Mouse (Mus musculus): ENCODE measurements around the gene Nkain1. TPM values are rescaled to one million over a fixed set of nuclear protein-coding genes. Genes with fewer than 3 reads are reported as not detected.
A peak's percentile ranks its signal among the peaks of the same experiment; 100 is the strongest.

The Nkain1 gene
- polyA plus RNA-seq, 1 experiment from 2014 or later: 8.8 TPM

DNA sequence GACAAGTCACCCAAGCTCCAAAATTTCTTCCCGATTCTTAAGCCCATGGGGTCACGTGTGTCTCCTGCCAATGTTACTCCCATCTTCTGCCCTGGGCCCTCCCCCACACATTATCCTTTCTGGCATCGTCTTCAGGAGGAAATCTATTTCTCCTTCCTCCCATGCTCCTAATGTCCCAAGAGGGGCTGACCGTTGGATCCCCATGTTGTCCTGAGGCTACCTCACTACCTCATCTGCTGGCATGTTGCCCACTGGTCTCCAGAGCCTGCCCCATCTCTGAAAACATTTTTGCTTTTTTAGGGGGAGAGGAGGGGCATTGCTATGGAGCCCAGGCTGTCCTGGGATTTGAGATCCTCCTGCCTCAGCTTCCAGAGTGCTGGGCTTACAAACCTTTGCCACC, 30.9 kb downstream of the Nkain1 start:
- ATAC-seq (ENCODE audit: insufficient number of reproducible peaks, low FRiP score, low TSS enrichment, low read depth): no peak
- H3K9ac ChIP-seq (ENCODE audit: low read length): no peak overlapping the region
- WGBS: 92% methylated on average over 4 of the region's 4 CpGs
- H3K9me3 ChIP-seq (ENCODE audit: control insufficient read depth, low read length): no peaks in the 10 kb centered on the region
- H3K4me2 ChIP-seq (ENCODE audit: low read depth, severe bottlenecking): no peak overlapping the region
- H3K4me3 ChIP-seq (ENCODE audit: low read depth, low read length): no peak overlapping the region
- no peaks in the 10 kb centered on the region for H3K36me3 ChIP-seq (ENCODE audit: control insufficient read depth, insufficient read depth, low read length)
- H3K27ac ChIP-seq (replicated peaks; ENCODE audit: low read depth, low read length): no peak overlapping the region
- no peaks in the 10 kb centered on the region for H3K27me3 ChIP-seq (ENCODE audit: control insufficient read depth, insufficient read depth, low read length)
- no peak for DNase-seq (ENCODE audit: low spot score)
- peaks cover 8% of the 10 kb centered on the region for H3K4me1 ChIP-seq (ENCODE audit: control insufficient read depth, insufficient read depth, low read length)

DNA sequence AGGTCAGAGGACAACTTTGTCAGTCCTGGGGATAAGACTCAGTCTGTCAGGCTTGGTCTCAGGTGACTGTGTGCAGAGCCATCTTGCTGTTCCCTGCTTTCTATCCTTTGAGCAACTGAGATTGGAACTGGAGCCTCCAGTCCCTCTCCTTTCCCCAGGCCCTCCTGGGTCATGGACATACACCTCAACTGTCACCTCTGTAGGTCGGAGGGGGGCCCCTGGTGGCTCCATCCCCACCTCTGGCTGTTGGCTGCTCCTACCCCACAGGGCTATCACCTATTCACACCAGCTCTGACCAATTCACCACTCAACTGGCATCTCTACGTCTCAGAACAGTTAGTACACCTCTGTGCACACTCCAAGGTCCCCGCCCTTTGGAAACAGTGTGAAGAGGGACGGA, 33.1 kb downstream of the Nkain1 start:
- Histone ChIP-seq H3K27ac (replicated peaks; ENCODE audit: low read depth, low read length) (no peak overlapping the region), H3K9me3 (ENCODE audit: control insufficient read depth, low read length) (no peaks in the 10 kb centered on the region; the same call in 1 of the 2 replicates), H3K9ac (ENCODE audit: low read length) (no peak overlapping the region), H3K4me1 (ENCODE audit: control insufficient read depth, insufficient read depth, low read length) (no peaks in the 10 kb centered on the region), H3K36me3 (ENCODE audit: control insufficient read depth, insufficient read depth, low read length) (no peaks in the 10 kb centered on the region), H3K4me3 (ENCODE audit: low read depth, low read length) (no peak overlapping the region), H3K4me2 (ENCODE audit: low read depth, severe bottlenecking) (no peak overlapping the region), H3K27me3 (ENCODE audit: control insufficient read depth, insufficient read depth, low read length) (no peaks in the 10 kb centered on the region)
- WGBS: 87% methylated on average over 4 of the region's 4 CpGs
- no peak for ATAC-seq (ENCODE audit: insufficient number of reproducible peaks, low FRiP score, low TSS enrichment, low read depth)
- DNase-seq (ENCODE audit: low spot score): no peak

- H3K4me2 ChIP-seq (ENCODE audit: low read depth, severe bottlenecking): no peak overlapping the region
- no peaks in the 10 kb centered on the region for H3K36me3 ChIP-seq (ENCODE audit: control insufficient read depth, insufficient read depth, low read length)
- H3K9ac ChIP-seq (ENCODE audit: low read length): no peak overlapping the region
- H3K9me3 ChIP-seq (ENCODE audit: control insufficient read depth, low read length): no peaks in the 10 kb centered on the region; the same call in 1 of the 2 replicates
- no peak overlapping the region for H3K27ac ChIP-seq (replicated peaks; ENCODE audit: low read depth, low read length)
- 87% methylated on average over 7 of the region's 7 CpGs for WGBS
- ATAC-seq (ENCODE audit: insufficient number of reproducible peaks, low FRiP score, low TSS enrichment, low read depth) (no peak), DNase-seq (ENCODE audit: low spot score) (no peak)
- H3K4me3 ChIP-seq (ENCODE audit: low read depth, low read length): no peak overlapping the region
- H3K27me3 ChIP-seq (ENCODE audit: control insufficient read depth, insufficient read depth, low read length): no peaks in the 10 kb centered on the region
- no peaks in the 10 kb centered on the region for H3K4me1 ChIP-seq (ENCODE audit: control insufficient read depth, insufficient read depth, low read length)
These were observed 34.3 kb downstream of the Nkain1 start for GRCm38 (mm10) chr4:130539706-130540105.

GRCm38 (mm10) chr4:130539053-130539452, 34.9 kb downstream of the Nkain1 start:
- Histone ChIP-seq H3K4me2 (ENCODE audit: low read depth, severe bottlenecking) (no peak overlapping the region), H3K36me3 (ENCODE audit: control insufficient read depth, insufficient read depth, low read length) (no peaks in the 10 kb centered on the region), H3K4me1 (ENCODE audit: control insufficient read depth, insufficient read depth, low read length) (no peaks in the 10 kb centered on the region), H3K4me3 (ENCODE audit: low read depth, low read length) (no peak overlapping the region), H3K9ac (ENCODE audit: low read length) (no peak overlapping the region), H3K27ac (replicated peaks; ENCODE audit: low read depth, low read length) (no peak overlapping the region), H3K9me3 (ENCODE audit: control insufficient read depth, low read length) (no peaks in the 10 kb centered on the region; the same call in 1 of the 2 replicates), H3K27me3 (ENCODE audit: control insufficient read depth, insufficient read depth, low read length) (no peaks in the 10 kb centered on the region)
- ATAC-seq (ENCODE audit: insufficient number of reproducible peaks, low FRiP score, low TSS enrichment, low read depth) (no peak), DNase-seq (ENCODE audit: low spot score) (no peak)
- WGBS: 83% methylated on average over 8 of the region's 8 CpGs

DNA sequence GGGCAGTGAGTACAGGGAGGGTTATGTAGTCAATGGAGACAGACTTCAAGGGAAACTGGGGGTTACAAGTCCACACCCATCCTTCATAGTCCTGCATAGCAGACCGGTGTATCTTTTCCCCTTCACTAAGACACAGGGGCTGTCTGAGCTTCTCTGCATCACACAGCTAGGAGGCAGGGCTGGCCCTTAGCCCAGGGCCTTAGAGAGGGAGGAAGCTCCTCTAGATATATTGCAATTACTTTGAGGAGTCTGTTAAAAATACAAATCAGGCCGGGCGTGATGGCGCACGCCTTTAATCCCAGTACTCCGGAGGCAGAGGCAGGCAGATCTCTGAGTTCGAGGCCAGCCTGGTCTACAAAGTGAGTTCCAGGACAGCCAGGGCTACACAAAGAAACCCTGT, 36.6 kb downstream of the Nkain1 start:
- no peaks in the 10 kb centered on the region for H3K36me3 ChIP-seq (ENCODE audit: control insufficient read depth, insufficient read depth, low read length)
- over 99% methylated on average over 7 of the region's 7 CpGs for WGBS
- no peak for DNase-seq (ENCODE audit: low spot score)

GRCm38 (mm10) chr4:130535789-130536188, 38.2 kb downstream of the Nkain1 start:
- 45% methylated on average over 1 of the region's 1 CpGs for WGBS
- H3K9ac ChIP-seq (ENCODE audit: low read length): no peak overlapping the region
- H3K27me3 ChIP-seq (ENCODE audit: control insufficient read depth, insufficient read depth, low read length): no peaks in the 10 kb centered on the region
- ATAC-seq (ENCODE audit: insufficient number of reproducible peaks, low FRiP score, low TSS enrichment, low read depth): no peak
- no peak overlapping the region for H3K4me2 ChIP-seq (ENCODE audit: low read depth, severe bottlenecking)
- H3K4me3 ChIP-seq (ENCODE audit: low read depth, low read length): no peak overlapping the region
- no peaks in the 10 kb centered on the region for H3K4me1 ChIP-seq (ENCODE audit: control insufficient read depth, insufficient read depth, low read length)
- no peak for DNase-seq (ENCODE audit: low spot score)
- H3K27ac ChIP-seq (replicated peaks; ENCODE audit: low read depth, low read length): no peak overlapping the region
- no peaks in the 10 kb centered on the region for H3K36me3 ChIP-seq (ENCODE audit: control insufficient read depth, insufficient read depth, low read length)
- H3K9me3 ChIP-seq (ENCODE audit: control insufficient read depth, low read length): no peaks in the 10 kb centered on the region; the same call in 1 of the 2 replicates

More for the DNA sequence above, 36.6 kb downstream of the Nkain1 start:
- no peaks in the 10 kb centered on the region for H3K27me3 ChIP-seq (ENCODE audit: control insufficient read depth, insufficient read depth, low read length)
- H3K4me1 ChIP-seq (ENCODE audit: control insufficient read depth, insufficient read depth, low read length): no peaks in the 10 kb centered on the region
- no peak overlapping the region for H3K4me2 ChIP-seq (ENCODE audit: low read depth, severe bottlenecking)
- no peak overlapping the region for H3K27ac ChIP-seq (replicated peaks; ENCODE audit: low read depth, low read length)
- ATAC-seq (ENCODE audit: insufficient number of reproducible peaks, low FRiP score, low TSS enrichment, low read depth): no peak
- no peaks in the 10 kb centered on the region; the same call in 1 of the 2 replicates for H3K9me3 ChIP-seq (ENCODE audit: control insufficient read depth, low read length)
- no peak overlapping the region for H3K9ac ChIP-seq (ENCODE audit: low read length)
- H3K4me3 ChIP-seq (ENCODE audit: low read depth, low read length): no peak overlapping the region

DNA sequence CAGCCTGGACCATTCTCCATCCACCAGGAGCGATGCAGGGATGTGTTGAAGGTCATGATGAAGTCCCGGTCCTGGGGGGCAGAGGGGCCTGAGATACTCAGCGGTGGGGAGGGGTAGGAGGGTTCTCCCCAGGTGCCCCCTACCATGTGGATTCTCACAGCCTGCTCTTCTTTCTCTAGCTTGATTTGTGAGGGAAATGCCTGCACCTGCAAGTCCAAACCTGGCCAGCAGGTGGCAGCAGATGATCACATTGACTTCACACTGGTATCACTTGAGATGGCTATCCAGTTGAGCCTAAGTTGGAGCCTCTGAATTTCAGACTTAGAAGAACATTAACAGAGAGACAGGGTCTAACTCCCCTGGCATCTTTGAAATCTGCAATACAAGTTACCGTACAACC, 40.0 kb downstream of the Nkain1 start:
- Histone ChIP-seq H3K27ac (replicated peaks; ENCODE audit: low read depth, low read length) (no peak overlapping the region), H3K4me1 (ENCODE audit: control insufficient read depth, insufficient read depth, low read length) (no peaks in the 10 kb centered on the region), H3K27me3 (ENCODE audit: control insufficient read depth, insufficient read depth, low read length) (no peaks in the 10 kb centered on the region), H3K4me2 (ENCODE audit: low read depth, severe bottlenecking) (no peak overlapping the region), H3K36me3 (ENCODE audit: control insufficient read depth, insufficient read depth, low read length) (no peaks in the 10 kb centered on the region; the same call in 1 of the 2 replicates), H3K4me3 (ENCODE audit: low read depth, low read length) (no peak overlapping the region), H3K9ac (ENCODE audit: low read length) (no peak overlapping the region), H3K9me3 (ENCODE audit: control insufficient read depth, low read length) (no peaks in the 10 kb centered on the region; the same call in 1 of the 2 replicates)
- ATAC-seq (ENCODE audit: insufficient number of reproducible peaks, low FRiP score, low TSS enrichment, low read depth): no peak
- whole genome bisulfite sequencing: 36% methylated on average over 4 of the region's 4 CpGs
- peak; percentile 95 for DNase-seq (ENCODE audit: low spot score)

GRCm38 (mm10) chr4:130532347-130532746, 41.6 kb downstream of the Nkain1 start:
- Histone ChIP-seq H3K27me3 (ENCODE audit: control insufficient read depth, insufficient read depth, low read length) (no peaks in the 10 kb centered on the region), H3K9ac (ENCODE audit: low read length) (no peak overlapping the region), H3K9me3 (ENCODE audit: control insufficient read depth, low read length) (no peaks in the 10 kb centered on the region; the same call in 1 of the 2 replicates), H3K36me3 (ENCODE audit: control insufficient read depth, insufficient read depth, low read length) (no peaks in the 10 kb centered on the region; the same call in 1 of the 2 replicates), H3K4me3 (ENCODE audit: low read depth, low read length) (no peak overlapping the region), H3K4me2 (ENCODE audit: low read depth, severe bottlenecking) (no peak overlapping the region), H3K4me1 (ENCODE audit: control insufficient read depth, insufficient read depth, low read length) (no peaks in the 10 kb centered on the region), H3K27ac (replicated peaks; ENCODE audit: low read depth, low read length) (no peak overlapping the region)
- WGBS: 58% methylated on average over 6 of the region's 6 CpGs
- ATAC-seq (ENCODE audit: insufficient number of reproducible peaks, low FRiP score, low TSS enrichment, low read depth) (no peak), DNase-seq (ENCODE audit: low spot score) (peak; percentile 46)

Data from limb, embryonic 11.5 days (tissue).